Mouse (Mus musculus) liver, adult 2 months (tissue): Measurements from ENCODE around the gene Rad51c. TPM values are rescaled to one million over a fixed set of nuclear protein-coding genes. Genes with fewer than 3 reads are reported as not detected.
A peak's percentile ranks its signal among the peaks of the same experiment; 100 is the strongest.

ENCODE experiments used
- DNase-seq: peaks from one replicate; pipeline ENCODE4 v3.0.0-alpha.2; 2011; ENCODE audit warnings: low read depth, low spot score; ENCODE audit errors: extremely low read depth
- H3K27ac ChIP-seq: fragments of 200-500 bp; replicated peaks from 2 replicates; pipeline ENCODE4 v1.5.1; 2012; ENCODE audit warnings: low read depth, mild to moderate bottlenecking, control low read depth, inconsistent platforms, low read length; ENCODE audit not compliant: insufficient read depth
- H3K27me3 ChIP-seq: fragments of 200-500 bp; 2 replicates; pipeline ENCODE4 v1.6.1; 2012; ENCODE audit warnings: mild to moderate bottlenecking, moderate library complexity, low read length, inconsistent platforms; ENCODE audit not compliant: control insufficient read depth, insufficient read depth
- H3K36me3 ChIP-seq: fragments of 200-500 bp; 2 replicates; pipeline ENCODE4 v1.6.1; 2012; ENCODE audit warnings: low read length, inconsistent platforms; ENCODE audit not compliant: control insufficient read depth, insufficient read depth
- H3K4me1 ChIP-seq: fragments of 200-500 bp; 2 replicates; pipeline ENCODE4 v1.6.1; 2011; ENCODE audit warnings: low read length; ENCODE audit not compliant: control insufficient read depth, insufficient read depth
- H3K4me3 ChIP-seq: fragments of 200-500 bp; 2 replicates; pipeline ENCODE4 v1.5.1; 2011; ENCODE audit warnings: low read depth, mild to moderate bottlenecking, control low read depth, low read length, moderate library complexity; ENCODE audit not compliant: insufficient read depth
- H3K79me2 ChIP-seq: fragments of 200-500 bp; 2 replicates; pipeline ENCODE4 v1.6.1; 2012; ENCODE audit warnings: inconsistent platforms, mild to moderate bottlenecking, low read length, moderate library complexity; ENCODE audit not compliant: control insufficient read depth, insufficient read depth
- H3K9ac ChIP-seq: fragments of 200-500 bp; 2 replicates; pipeline ENCODE4 v1.6.1; 2012; ENCODE audit warnings: low read depth, mild to moderate bottlenecking, control low read depth, inconsistent platforms, low read length
- CTCF ChIP-seq: fragments of 200-500 bp; IDR thresholded peaks from 2 replicates; pipeline ENCODE4 v1.5.1; 2011; ENCODE audit warnings: low read depth, low read length, control low read depth
- POLR2A ChIP-seq: fragments of 200-500 bp; IDR thresholded peaks from 2 replicates; pipeline ENCODE4 v1.6.1; 2011; ENCODE audit warnings: low read length, control low read depth; ENCODE audit not compliant: insufficient read depth; ENCODE audit errors: extremely low read depth
- WGBS: fragments of 180-500 bp; shearing (Covaris S2); methylation state at CpG from one replicate; pipeline ENCODE4 v1.1.7; 2018; 5-methylcytosine and 5-hydroxymethylcytosine counted together
- polyA plus RNA-seq: library from polyadenylated mRNA; depleted of rRNA; stranded (reverse); fragments of >200 nt; gene quantifications from 2 replicates; pipeline ENCODE4 v1.2.3, GENCODE M21; 2012
- total RNA-seq: library from RNA; depleted of rRNA; stranded (reverse); fragments of >200 nt; gene quantifications from 2 replicates; pipeline ENCODE4 v1.2.3, GENCODE M21; 2014

Gene Rad51c
- total and polyA plus RNA-seq, 2 experiments, result 0.28 to 0.32 TPM

GRCm38 (mm10) chr11:87385676-87386075 is 19.1 kb downstream of the Rad51c start:
- no peaks in the 10 kb centered on the region for H3K79me2 ChIP-seq
- H3K27ac ChIP-seq, result no peak overlapping the region
- H3K36me3 ChIP-seq, result no peaks in the 10 kb centered on the region
- no peak for DNase-seq
- WGBS, result 97% methylated on average over 1 of the region's 1 CpGs
- H3K27me3 ChIP-seq, result no peaks in the 10 kb centered on the region
- H3K9ac ChIP-seq, result no peak overlapping the region
- TF ChIP-seq POLR2A (no peak), CTCF (no peak)
- H3K4me3 ChIP-seq, result no peak overlapping the region
- H3K4me1 ChIP-seq, result no peaks in the 10 kb centered on the region

- Histone ChIP-seq H3K79me2 (no peaks in the 10 kb centered on the region), H3K4me1 (no peaks in the 10 kb centered on the region), H3K9ac (no peak overlapping the region), H3K36me3 (no peaks in the 10 kb centered on the region), H3K27me3 (no peaks in the 10 kb centered on the region), H3K4me3 (no peak overlapping the region), H3K27ac (no peak overlapping the region)
- 96% methylated on average over 4 of the region's 4 CpGs for WGBS
- DNase-seq, result no peak
- TF ChIP-seq CTCF, result no peak
Observed at GRCm38 (mm10) chr11:87384551-87384950, 20.2 kb downstream of the Rad51c start.

GRCm38 (mm10) chr11:87367865-87368580 is 36.7 kb downstream of the Rad51c start:
- DNase-seq, result no peak
- Histone ChIP-seq H3K27ac (no peak overlapping the region), H3K79me2 (no peaks in the 10 kb centered on the region), H3K27me3 (no peaks in the 10 kb centered on the region), H3K4me3 (no peak overlapping the region), H3K9ac (no peak overlapping the region), H3K36me3 (no peaks in the 10 kb centered on the region), H3K4me1 (no peaks in the 10 kb centered on the region)
- no peak for TF ChIP-seq POLR2A
- TF ChIP-seq CTCF, result no peak
- WGBS, result 74% methylated on average over 9 of the region's 9 CpGs

- no peaks in the 10 kb centered on the region for H3K36me3 ChIP-seq
- no peaks in the 10 kb centered on the region for H3K4me1 ChIP-seq
- TF ChIP-seq CTCF (no peak), POLR2A (no peak)
- no peak overlapping the region for H3K27ac ChIP-seq
- WGBS, result 86% methylated on average over 7 of the region's 7 CpGs
- H3K27me3 ChIP-seq, result no peaks in the 10 kb centered on the region
- H3K79me2 ChIP-seq, result no peaks in the 10 kb centered on the region
- no peak overlapping the region for H3K9ac ChIP-seq
- no peak for DNase-seq
- H3K4me3 ChIP-seq, result no peak overlapping the region
Observed at GRCm38 (mm10) chr11:87367061-87367460, 37.7 kb downstream of the Rad51c start.

- Histone ChIP-seq H3K4me3 (no peak overlapping the region), H3K79me2 (no peaks in the 10 kb centered on the region), H3K36me3 (no peaks in the 10 kb centered on the region), H3K4me1 (no peaks in the 10 kb centered on the region), H3K27ac (no peak overlapping the region), H3K27me3 (no peaks in the 10 kb centered on the region; the same call in 1 of the 2 replicates), H3K9ac (no peak overlapping the region)
- TF ChIP-seq CTCF, result no peak
- TF ChIP-seq POLR2A, result no peak
- no peak for DNase-seq
- WGBS, result 88% methylated on average over 5 of the region's 5 CpGs
Observed at GRCm38 (mm10) chr11:87365120-87365519, 39.6 kb downstream of the Rad51c start.

- Histone ChIP-seq H3K27ac (no peak overlapping the region), H3K4me3 (peak overlapping the region; percentile 98), H3K4me1 (peaks cover 3% of the 10 kb centered on the region; the same call in 1 of the 2 replicates), H3K79me2 (no peaks in the 10 kb centered on the region), H3K27me3 (peaks cover 10% of the 10 kb centered on the region), H3K36me3 (no peaks in the 10 kb centered on the region), H3K9ac (peak overlapping the region; percentile 57)
- DNase-seq, result peak; percentile 2
- TF ChIP-seq CTCF, result no peak
- 14% methylated on average over 10 of the region's 10 CpGs for WGBS
Observed at GRCm38 (mm10) chr11:87359262-87359612, 45.5 kb downstream of the Rad51c start.
